Mouse (Mus musculus) kidney, postnatal 36 days (tissue): Measurements from ENCODE around the gene 2310039H08Rik.

ENCODE experiments used
- DNase-seq, 2 experiments: peaks; one replicate each; pipeline ENCODE4 v3.0.0; 2021 to 2022; ENCODE audit warnings: mixed read lengths in 2 of 2

The 2310039H08Rik gene

DNA sequence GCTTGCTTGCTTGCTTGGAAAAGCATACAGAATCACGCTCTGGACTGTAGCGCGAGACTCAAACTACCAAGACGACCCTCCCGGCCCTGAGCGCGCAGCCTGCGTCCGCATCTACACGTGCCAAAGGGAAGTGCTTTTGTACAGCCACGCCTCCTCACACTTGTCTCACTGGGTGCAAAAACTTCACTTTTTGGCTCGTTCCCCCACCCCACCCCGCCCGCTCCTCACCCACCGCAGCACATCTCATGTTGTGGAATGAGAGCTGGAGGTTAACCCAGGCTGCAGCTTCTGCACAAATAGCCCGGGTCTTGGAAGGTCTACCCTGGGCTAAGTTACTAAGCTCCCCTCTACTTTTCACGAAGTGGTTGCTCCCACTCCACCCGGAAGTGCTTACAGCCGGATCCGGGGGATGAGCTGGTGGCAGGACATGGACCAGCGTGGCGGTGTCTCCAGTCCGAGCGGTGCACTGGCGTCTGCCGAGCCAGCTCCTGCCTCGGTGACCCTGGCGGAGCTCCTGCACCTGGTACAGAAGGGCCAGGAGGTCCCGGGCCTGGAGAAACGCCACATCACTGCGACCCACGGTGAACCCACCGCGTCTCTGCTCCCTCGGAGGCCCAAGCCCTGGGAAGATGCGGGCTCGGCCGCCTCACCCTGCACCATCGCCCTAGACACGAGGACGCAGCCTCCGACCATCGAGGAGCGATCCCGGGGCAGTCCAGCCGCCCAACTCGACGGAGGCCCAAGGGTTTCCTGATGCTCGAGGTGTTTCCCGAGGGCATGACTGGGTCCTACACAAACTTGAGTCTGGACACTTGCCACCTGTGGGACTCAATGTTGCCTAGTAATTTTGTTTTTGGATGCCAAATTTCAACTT lies at the start of gene 2310039H08Rik:
Gene 2310039H08Rik, plus strand, starts transcription at position 232 of the 874 bp plus-strand sequence.
- peak; percentile 88 for DNase-seq

DNA sequence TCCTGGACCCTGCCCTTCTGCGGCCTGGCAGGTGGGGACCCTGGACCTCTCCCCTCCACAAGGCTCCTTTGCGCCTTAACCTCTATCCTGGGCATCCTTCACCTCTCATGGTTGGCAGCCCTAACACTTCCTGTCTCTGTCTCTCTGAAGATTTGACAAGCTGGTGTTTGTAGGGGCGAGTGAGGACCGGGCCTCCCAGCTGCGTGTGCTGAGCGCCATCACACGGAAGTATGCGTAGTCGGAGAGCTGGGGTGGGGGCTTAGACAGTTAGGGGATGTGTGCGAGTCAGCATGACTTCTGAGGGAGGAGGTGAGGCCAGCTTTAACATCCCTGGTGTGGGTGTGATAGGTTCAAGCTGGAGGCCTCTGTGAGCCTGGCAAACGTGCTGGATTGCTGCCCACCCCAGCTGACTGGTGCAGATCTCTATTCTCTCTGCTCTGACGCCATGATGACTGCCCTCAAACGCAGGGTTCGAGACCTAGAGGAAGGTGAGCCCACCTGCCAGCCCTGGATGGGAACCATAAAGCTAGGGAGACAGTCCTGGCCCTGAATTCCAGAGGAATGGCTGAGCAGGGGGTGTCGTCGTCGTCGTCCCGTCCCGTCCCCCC lies 47.9 kb upstream of the 2310039H08Rik start:
- DNase-seq: no peak

DNA sequence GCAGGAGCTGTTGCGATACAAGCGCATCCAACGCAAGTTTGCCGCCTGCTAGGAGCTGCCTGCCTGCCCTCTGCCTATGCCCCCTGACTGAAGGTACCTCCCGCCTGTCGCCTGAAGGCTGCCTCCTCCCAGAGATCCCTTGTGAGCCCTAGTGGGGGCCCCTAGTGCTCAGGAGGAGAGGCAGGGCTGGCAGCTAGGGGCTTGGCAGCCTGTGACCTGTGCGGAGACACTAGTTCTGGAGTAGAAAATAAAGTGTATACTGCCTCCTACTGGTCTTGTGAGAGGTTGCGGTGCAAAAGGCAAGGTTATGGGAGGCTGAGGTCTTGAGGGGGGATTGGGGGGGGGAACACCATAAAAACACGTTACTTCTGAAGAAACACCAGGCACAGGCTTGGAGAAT lies 47.2 kb upstream of the 2310039H08Rik start:
- DNase-seq: peak in 1 of 2 experiments; percentile 36

DNA sequence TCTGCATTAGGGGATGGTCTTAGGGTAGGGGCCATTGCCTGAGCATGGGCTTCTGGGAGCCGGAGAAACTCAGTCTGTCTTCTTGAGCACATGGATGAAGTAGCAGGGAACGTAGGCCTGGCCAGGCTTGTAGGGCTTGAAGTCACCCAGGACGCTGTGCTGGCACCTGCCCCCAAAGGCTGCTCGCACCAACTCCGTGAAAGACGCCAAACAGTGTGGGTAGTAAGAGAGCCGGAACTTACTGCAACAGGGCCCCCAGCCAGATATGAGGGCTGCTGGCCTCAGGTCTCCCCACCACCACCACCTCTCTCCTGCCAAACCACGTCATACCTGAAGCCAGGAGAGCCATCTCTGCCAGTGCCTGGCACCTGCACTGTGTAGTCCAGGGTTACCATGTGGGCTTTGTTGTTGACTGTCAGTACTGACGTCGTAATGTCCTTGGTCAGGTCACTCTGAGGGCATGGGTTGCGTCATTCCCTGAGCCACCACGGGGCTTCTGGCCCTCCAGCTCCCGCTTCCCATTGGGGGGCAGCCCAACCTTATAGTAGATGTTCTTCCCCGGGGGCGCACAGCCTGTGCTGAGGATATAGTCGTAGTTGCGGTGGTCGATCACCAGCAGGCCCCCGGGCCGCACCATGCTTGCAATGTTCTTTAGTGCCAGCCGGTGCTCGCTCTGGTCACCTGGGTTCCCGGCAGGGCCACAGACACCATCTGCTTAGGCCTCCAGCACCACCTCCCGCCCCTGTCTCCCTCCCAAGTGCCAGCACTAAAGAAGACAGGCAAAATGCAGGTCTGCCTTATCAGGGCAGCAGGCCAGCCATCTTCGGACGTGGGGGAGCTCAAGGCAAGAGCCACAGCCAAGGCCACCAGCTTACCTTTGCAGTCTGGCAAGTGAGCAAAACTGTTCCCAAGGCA lies 46.4 kb upstream of the 2310039H08Rik start:
- DNase-seq: no peak

DNA sequence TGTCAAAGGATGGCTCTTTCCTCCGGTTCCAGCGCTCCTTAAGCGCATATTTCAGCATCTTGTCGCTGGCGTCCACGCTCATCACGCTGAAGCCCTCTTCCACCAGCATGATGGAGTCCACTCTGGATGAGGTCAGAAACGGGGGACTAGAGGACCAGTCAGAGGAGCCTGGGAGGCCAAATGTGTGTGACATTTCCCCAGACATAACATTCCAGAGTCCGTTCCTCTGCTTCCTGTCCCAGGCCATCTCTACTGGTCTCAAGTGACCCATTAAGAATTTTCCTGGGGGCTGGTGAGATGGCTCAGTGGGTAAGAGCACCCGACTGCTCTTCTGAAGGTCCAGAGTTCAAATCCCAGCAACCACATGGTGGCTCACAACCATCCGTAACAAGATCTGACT lies 45.2 kb upstream of the 2310039H08Rik start:
- no peak for DNase-seq

DNA sequence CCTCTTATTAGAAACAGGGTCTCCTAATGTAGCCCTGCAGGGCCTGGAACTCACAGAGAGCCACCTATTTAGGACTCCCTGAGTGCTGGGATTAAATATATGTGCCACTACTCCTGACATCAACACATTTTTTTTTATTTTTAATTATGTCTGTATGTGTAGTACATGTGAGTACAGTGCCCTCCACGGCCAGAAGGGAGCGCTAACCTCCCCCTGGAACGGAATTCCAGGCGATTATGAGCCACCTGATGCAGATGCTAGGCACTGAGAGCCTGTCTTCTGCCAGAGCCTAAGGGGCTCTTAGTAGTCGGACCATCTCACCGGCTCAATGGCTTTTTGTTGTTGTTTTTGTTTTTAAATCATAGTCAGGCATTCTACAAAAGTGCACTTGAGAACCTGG lies 44.4 kb upstream of the 2310039H08Rik start:
- peak; percentile 56 to 79 for DNase-seq

- no peak for DNase-seq
Observed at GRCm38 (mm10) chr17:46728496-46728895, 43.9 kb upstream of the 2310039H08Rik start.

DNA sequence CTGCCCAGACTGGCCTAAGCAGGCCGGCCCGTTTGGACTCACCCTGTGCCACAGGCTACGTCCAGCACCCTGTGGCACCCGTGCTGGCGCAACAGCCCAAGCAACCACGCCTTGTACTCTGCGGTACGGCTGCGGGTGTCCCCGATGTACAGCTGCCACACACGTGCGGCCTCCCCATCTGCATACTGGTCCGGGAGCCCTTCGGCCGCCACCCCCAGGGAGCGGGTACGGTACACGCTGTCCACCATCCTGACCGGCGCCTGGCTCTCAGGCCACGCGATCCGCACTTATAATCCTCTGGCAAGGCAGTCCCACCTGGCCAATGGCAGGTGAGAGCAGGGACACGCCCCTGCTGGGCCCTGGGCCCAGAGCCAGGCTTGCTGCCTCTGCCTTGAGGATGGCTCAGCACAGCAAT lies 43.5 kb upstream of the 2310039H08Rik start, which contains the start of gene Gnmt:
Gene Gnmt, minus strand, starts transcription at position 265 of the 415 bp plus-strand sequence.
- peak; percentile 92 to 93 for DNase-seq

GRCm38 (mm10) chr17:46734055-46734454 lies 38.4 kb upstream of the 2310039H08Rik start:
- DNase-seq: no peak

- no peak for DNase-seq
Observed at GRCm38 (mm10) chr17:46735287-46735686, 37.1 kb upstream of the 2310039H08Rik start.

GRCm38 (mm10) chr17:46736160-46736559 lies 36.3 kb upstream of the 2310039H08Rik start:
- DNase-seq: peak in 1 of 2 experiments; percentile 66

DNA sequence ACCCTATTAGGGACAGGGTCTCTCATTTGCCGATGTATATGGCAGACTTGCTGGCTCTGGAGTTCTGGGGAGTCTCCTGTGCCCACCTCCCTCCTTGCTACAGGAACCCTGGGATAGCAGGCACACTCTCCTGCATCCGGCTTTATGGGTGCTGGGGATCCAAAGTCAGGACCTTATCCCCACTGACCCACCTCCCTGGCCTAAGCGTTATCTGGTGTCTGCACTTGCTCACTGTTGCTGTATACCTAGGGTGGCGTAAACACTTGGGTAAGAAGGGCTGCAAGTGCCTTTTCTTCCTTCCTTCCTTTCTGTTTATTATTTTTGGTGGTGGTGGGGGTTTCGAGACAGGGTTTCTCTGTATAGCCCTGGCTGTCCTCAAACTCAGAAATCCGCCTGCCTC lies 31.1 kb upstream of the 2310039H08Rik start:
- DNase-seq: no peak

DNA sequence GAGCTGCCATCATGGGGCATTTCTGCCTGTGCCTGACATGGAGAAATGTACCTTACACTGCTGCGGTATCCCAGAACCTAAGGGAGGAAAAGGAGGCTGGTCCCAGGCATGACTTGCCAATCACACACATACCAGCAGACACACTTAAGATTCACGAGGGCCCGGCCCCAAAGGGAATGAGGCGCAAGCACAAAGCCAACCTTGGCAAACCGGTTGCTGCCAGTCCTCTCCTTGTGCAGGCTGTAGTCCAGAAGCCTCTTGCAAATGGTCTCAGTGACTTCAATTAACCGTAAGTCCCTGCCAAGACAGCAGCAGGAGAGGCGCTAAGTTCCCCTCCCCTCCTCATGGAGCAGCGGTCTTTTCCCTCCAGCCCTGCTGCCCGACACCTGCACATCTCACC lies 29.4 kb upstream of the 2310039H08Rik start:
- peak in 1 of 2 experiments; percentile 27 for DNase-seq

- no peak for DNase-seq
Observed at GRCm38 (mm10) chr17:46745506-46745905, 26.9 kb upstream of the 2310039H08Rik start.

- no peak for DNase-seq
Observed at GRCm38 (mm10) chr17:46747234-46747633, 25.2 kb upstream of the 2310039H08Rik start.

GRCm38 (mm10) chr17:46747806-46748205 lies 24.6 kb upstream of the 2310039H08Rik start:
- peak in 1 of 2 experiments; percentile 27 for DNase-seq

- DNase-seq: no peak
Observed at GRCm38 (mm10) chr17:46749282-46749681, 23.2 kb upstream of the 2310039H08Rik start.

DNA sequence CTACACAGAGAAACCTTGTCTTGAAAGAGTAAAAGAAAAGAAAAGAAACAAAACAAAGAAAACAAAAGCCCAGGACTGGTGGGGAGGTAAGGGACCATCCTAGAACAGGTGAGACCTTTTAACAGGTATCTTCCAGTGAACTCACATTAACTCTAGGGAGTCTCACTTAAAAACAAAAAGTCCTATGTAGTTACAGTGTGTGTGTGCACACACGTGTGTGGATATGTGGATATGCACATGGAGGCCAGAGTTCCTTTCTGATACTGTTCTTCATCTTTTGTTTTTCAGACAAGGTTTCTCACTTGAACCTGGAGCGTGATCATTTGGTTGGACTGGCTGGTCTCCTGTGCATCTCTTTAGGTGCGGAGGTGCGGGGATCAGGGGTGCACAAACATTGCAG lies 21.9 kb upstream of the 2310039H08Rik start:
- DNase-seq: no peak

GRCm38 (mm10) chr17:46751056-46751793 lies 21.2 kb upstream of the 2310039H08Rik start:
- DNase-seq: no peak

- peak; percentile 98 to 99 for DNase-seq
Observed at GRCm38 (mm10) chr17:46751794-46752556, 20.5 kb upstream of the 2310039H08Rik start, which contains the start of gene Cnpy3. Gene Cnpy3, minus strand, starts transcription at chr17:46752214.

DNA sequence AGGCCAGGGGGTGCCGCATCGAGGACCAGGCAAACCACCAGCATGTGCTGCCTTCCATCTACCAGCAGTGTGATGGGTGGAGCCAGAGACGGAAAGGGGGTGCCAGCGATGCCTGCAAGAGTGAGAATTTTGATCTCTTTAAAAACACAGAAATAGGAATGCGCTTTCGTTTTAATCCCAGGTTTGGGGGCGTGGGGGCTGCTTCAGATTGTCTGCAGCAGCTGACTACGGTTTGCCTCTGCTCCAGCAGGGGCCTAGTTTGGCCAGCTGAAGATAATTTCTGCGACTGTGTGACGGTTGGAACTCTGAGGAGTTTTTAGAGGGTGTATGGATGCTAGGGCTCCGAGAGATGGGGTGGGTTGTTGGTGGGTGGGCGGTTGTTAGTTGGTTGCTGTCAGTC lies 13.7 kb upstream of the 2310039H08Rik start:
- DNase-seq: no peak
